Mouse (Mus musculus) limb, embryonic 14.5 days (tissue): Measurements from ENCODE around the gene Gm45618. TPM values are rescaled to one million over a fixed set of nuclear protein-coding genes. Genes with fewer than 3 reads are reported as not detected.
A peak's percentile ranks its signal among the peaks of the same experiment; 100 is the strongest.
"Not testable (repeated sequence)": the region's sequence is repeated elsewhere in the genome, so short reads cannot be mapped to it uniquely, and the experiment has no call there.

Experiments used
- ATAC-seq: fragments of 200-750 bp; cut with Nextera tagmentation; 2 replicates; pipeline ENCODE4 v1.8.0; 2017; ENCODE audit warnings: low read depth, moderate number of reproducible peaks, moderate TSS enrichment; ENCODE audit not compliant: low FRiP score
- DNase-seq: peaks from one replicate; pipeline ENCODE4 v3.0.0-alpha.2; 2015; ENCODE audit warnings: low spot score
- H3K27ac ChIP-seq: fragments of 300-500 bp; sonication (generic); replicated peaks from 2 replicates; pipeline ENCODE4 v1.5.1; 2014; ENCODE audit warnings: low read depth, mild to moderate bottlenecking, low read length, moderate library complexity, mixed read lengths
- H3K27me3 ChIP-seq: fragments of 300-500 bp; sonication (generic); 2 replicates; pipeline ENCODE4 v1.6.1; 2014; ENCODE audit warnings: low read length, mixed read lengths; ENCODE audit not compliant: control insufficient read depth, insufficient read depth
- H3K36me3 ChIP-seq: fragments of 300-500 bp; sonication (generic); 2 replicates; pipeline ENCODE4 v1.6.1; 2014; ENCODE audit warnings: mild to moderate bottlenecking, low read length, moderate library complexity, mixed read lengths; ENCODE audit not compliant: control insufficient read depth, insufficient read depth
- H3K4me1 ChIP-seq: fragments of 300-500 bp; sonication (generic); 2 replicates; pipeline ENCODE4 v1.6.1; 2014; ENCODE audit warnings: antibody characterized with exemption, low read length, mixed read lengths; ENCODE audit not compliant: control insufficient read depth, insufficient read depth
- H3K4me2 ChIP-seq: fragments of 300-500 bp; sonication (generic); replicated peaks from 2 replicates; pipeline ENCODE4 v1.6.1; 2014; ENCODE audit warnings: low read depth, mild to moderate bottlenecking, low read length, moderate library complexity; ENCODE audit not compliant: severe bottlenecking
- H3K4me3 ChIP-seq: fragments of 300-500 bp; sonication (generic); replicated peaks from 2 replicates; pipeline ENCODE4 v1.5.1; 2014; ENCODE audit warnings: low read length
- H3K9ac ChIP-seq: fragments of 300-500 bp; sonication (generic); 2 replicates; pipeline ENCODE4 v1.6.1; 2014; ENCODE audit warnings: mild to moderate bottlenecking, low read depth, low read length, moderate library complexity; ENCODE audit not compliant: severe bottlenecking
- H3K9me3 ChIP-seq: fragments of 300-500 bp; sonication (generic); 2 replicates; pipeline ENCODE4 v1.6.1; 2016; ENCODE audit warnings: low read length; ENCODE audit not compliant: control insufficient read depth
- POLR2A ChIP-seq: fragments of 200-500 bp; IDR thresholded peaks from 2 replicates; pipeline ENCODE4 v1.8.0; 2012; ENCODE audit warnings: inconsistent platforms, mild to moderate bottlenecking, moderate library complexity, borderline replicate concordance; ENCODE audit not compliant: insufficient read depth, insufficient read length; ENCODE audit errors: extremely low read depth
- WGBS: fragments of 180-500 bp; shearing (Covaris S2); extraction: QIAGEN DNeasy Blood & Tissue Kit; methylation state at CpG from one replicate; pipeline ENCODE4 v1.1.7; 2014; 5-methylcytosine and 5-hydroxymethylcytosine counted together
- polyA plus RNA-seq, 2 experiments: library from polyadenylated mRNA; depleted of rRNA in 1 of 2; stranded (reverse) in 1 of 2; unstranded in 1 of 2; fragments of >200 nt; fragmentation: Nextera tagmentation in 1 of 2; extraction: Ambion mirVana in 1 of 2; gene quantifications; 2 replicates each; pipeline versions ENCODE4 v1.2.1 to v1.2.3; 2012 to 2014

Gm45618 gene
- not detected in 2 replicates for polyA plus RNA-seq (2012; rRNA removed)
- polyA plus RNA-seq (2014; fragmentation: Nextera tagmentation; extraction: Ambion mirVana), result not detected in 2 replicates

DNA sequence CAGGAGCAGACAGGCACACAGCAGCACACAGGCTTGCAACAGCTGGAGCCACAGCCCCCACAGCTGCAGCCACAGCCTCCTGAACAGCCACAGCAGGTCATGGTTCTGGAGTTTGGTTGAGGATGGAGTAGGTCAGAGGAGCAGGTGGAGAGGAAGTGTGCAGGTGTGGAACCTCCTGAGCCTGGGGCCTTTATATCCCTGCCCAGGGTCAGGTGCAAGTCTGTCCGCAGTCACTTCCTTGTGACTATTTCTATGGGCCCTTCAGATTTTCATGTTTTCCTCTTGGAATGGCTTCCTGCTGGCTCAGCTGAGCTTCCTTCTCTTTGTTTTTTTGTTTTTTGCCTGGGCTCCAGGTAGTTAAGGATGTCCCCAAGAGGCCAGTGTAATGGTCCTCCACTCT, at the start of gene Gm45618:
Gene Gm45618 (minus strand): TSS at position 101 of the 400 bp plus-strand sequence.
- DNase-seq, result not testable (repeated sequence)

DNA sequence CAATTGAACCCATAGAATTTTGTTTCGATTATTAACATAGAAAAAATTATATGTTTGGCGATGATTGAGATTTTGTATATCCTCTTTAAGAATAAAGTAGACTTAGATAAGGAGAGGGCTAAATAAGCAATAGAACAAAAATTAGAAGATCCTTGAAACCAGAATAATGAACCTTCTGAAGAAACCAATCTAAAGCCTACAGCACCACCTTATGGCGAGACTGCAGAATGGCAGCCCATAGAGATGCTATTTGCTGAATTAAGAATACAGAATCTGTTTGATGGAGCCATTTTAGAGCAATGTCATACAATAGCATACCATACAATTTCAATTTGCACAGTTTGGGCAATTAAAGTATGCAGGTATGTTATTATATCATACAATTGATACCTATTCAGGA, 49.3 kb upstream of the Gm45618 start:
- Histone ChIP-seq H3K4me1 (no peaks in the 10 kb centered on the region), H3K4me2 (no peak overlapping the region), H3K36me3 (no peaks in the 10 kb centered on the region), H3K9ac (no peak overlapping the region), H3K4me3 (no peak overlapping the region), H3K27me3 (no peaks in the 10 kb centered on the region), H3K27ac (no peak overlapping the region), H3K9me3 (no peaks in the 10 kb centered on the region)
- no peak for TF ChIP-seq POLR2A
- DNase-seq (peak; percentile 10), ATAC-seq (no peak)
- 46% methylated on average over 3 of the region's 3 CpGs for WGBS

More for the DNA sequence above, at the start of gene Gm45618:
- not testable (repeated sequence) for H3K4me3 ChIP-seq, H3K4me2 ChIP-seq, H3K9me3 ChIP-seq, H3K27me3 ChIP-seq, H3K27ac ChIP-seq, H3K36me3 ChIP-seq, H3K4me1 ChIP-seq, H3K9ac ChIP-seq, ATAC-seq
- WGBS, result 83% methylated on average over 1 of the region's 1 CpGs

DNA sequence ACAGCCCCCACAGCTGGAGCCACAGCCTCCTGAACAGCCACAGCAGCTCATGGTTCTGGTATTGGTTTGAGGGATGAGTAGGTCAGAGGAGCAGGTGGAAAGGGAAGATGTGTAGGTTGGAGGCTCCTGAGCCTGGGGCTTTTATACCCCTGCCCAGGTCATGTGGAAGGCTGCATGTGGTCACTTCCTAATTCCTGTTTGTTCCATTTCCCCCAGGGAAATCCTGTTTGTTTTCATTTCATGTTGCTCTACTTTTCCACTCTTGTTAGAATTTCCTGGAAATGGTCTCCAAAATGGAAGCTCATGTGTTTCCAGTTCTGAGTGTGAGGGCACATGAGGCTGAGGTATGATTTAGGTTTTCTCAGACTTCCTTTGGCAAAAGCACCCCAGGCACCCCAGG, 45.1 kb upstream of the Gm45618 start, which contains the start of gene Gm4553:
Gene Gm4553 (minus strand): TSS at position 101 of the 400 bp plus-strand sequence.
- not testable (repeated sequence) for H3K9ac ChIP-seq, H3K27me3 ChIP-seq, H3K4me3 ChIP-seq, DNase-seq, H3K36me3 ChIP-seq, H3K4me1 ChIP-seq, H3K27ac ChIP-seq, ATAC-seq, H3K9me3 ChIP-seq, H3K4me2 ChIP-seq

DNA sequence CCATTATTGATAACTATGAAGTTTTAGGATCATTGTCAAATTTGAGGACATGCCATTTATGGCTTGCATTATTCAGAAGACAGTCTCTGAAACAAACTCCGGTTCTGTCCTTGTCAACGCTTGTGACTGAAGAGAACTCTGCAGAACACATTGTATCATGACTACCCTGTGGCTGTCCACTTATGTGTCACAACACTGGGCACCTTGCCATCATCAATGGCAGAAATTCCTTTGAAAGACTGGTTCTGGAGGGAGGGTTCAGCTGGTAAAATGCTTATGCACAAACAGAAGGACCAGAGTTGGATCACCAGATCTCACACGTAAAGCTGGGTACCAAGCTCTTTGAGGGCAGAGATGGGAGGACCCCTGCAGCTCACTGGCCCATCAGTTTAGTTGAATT, 38.8 kb upstream of the Gm45618 start:
- no peak overlapping the region for H3K27ac ChIP-seq
- 96% methylated on average over 3 of the region's 3 CpGs for WGBS
- H3K9ac ChIP-seq, result no peak overlapping the region
- H3K4me3 ChIP-seq, result no peak overlapping the region
- H3K27me3 ChIP-seq, result no peaks in the 10 kb centered on the region
- DNase-seq (no peak), ATAC-seq (no peak)
- TF ChIP-seq POLR2A, result no peak
- no peak overlapping the region for H3K4me2 ChIP-seq
- H3K36me3 ChIP-seq, result no peaks in the 10 kb centered on the region
- H3K9me3 ChIP-seq, result no peaks in the 10 kb centered on the region
- H3K4me1 ChIP-seq, result no peaks in the 10 kb centered on the region

DNA sequence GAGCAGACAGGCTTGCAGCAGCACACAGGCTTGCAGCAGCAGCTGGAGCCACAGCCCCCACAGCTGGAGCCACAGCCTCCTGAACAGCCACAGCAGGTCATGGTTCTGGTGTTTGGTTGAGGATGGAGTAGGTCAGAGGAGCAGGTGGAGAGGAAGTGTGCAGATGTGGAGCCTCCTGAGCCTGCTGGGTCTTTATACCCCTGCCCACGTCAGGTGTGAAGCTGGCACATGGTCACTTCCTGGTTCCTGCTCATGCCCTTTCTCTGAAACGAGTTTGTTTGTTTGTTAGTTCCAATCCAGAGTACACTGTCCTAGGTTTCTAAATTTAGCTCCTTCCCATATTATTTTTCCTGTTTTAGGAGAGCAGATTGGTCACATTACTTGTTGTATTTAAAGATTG, 36.5 kb upstream of the Gm45618 start, which contains the start of gene Gm29735:
Gene Gm29735 (minus strand): TSS at position 101 of the 400 bp plus-strand sequence.
- not testable (repeated sequence) for H3K4me2 ChIP-seq, H3K36me3 ChIP-seq, H3K9ac ChIP-seq, H3K27me3 ChIP-seq, H3K4me3 ChIP-seq, H3K27ac ChIP-seq, H3K4me1 ChIP-seq, ATAC-seq, DNase-seq, H3K9me3 ChIP-seq
- WGBS, result 30% methylated on average over 2 of the region's 2 CpGs

DNA sequence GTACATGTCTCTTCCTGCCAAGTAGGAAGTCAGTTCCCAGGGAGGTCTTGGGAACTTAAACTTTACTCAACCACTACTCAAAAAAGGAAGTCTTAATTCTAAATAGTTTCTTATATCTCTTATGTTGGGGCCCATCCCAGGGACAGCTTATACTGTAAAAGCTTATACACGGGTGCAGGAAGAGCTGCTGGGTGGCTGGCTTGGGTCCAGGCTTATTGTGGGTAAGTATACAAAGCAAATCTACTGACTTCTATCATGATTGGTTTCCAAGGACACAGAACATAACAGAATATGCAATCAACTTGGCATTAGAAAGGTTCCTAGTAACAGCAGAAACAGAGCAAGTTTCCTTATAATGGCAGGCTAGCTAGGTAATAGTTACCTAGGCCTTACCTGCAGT, 34.8 kb upstream of the Gm45618 start:
- Histone ChIP-seq H3K36me3 (no peaks in the 10 kb centered on the region), H3K27ac (no peak overlapping the region), H3K27me3 (no peaks in the 10 kb centered on the region), H3K4me1 (no peaks in the 10 kb centered on the region), H3K9ac (no peak overlapping the region), H3K4me3 (no peak overlapping the region), H3K4me2 (no peak overlapping the region), H3K9me3 (no peaks in the 10 kb centered on the region)
- no peak for DNase-seq
- ATAC-seq, result no peak
- WGBS, result 75% methylated on average over 1 of the region's 1 CpGs
- TF ChIP-seq POLR2A, result no peak
